In genomic region chr11:17158858-17159737, GRCm38 (mm10) we compare ENCODE assay signal across 8 mouse cellular contexts. TPM values are rescaled to one million over a fixed set of nuclear protein-coding genes. Genes with fewer than 3 reads are reported as not detected.
DNase-seq lines count a peak whose midpoint lies in the region; ATAC-seq lines count a peak whose summit lies in the region.

TSS of gene Ppp3r1 (plus strand) at chr11:17159263.

- peak; percentile 98 for DNase-seq in Muller cell, postnatal 12 days (ENCODE audit: inconsistent ontology term)
- peak; percentile 98 for DNase-seq in cerebellum, adult 9-11 months
- DNase-seq in frontal cortex, adult 2 months (ENCODE audit: extremely low spot score in 1 of 2, low spot score in 1 of 2), result peak; percentile 93 to 97
- DNase-seq in hindbrain, embryonic 11.5 days (ENCODE audit: low spot score), result peak; percentile 97
- peak; percentile 96 to 98 for DNase-seq in layer of hippocampus, postnatal 10 days (ENCODE audit: low spot score in 2 of 2)
- peak; percentile 98 for DNase-seq in lung, postnatal 10 days
- peak; percentile 98 for DNase-seq in ovary, postnatal 36 days (ENCODE audit: low spot score)
- peak; percentile 98 for DNase-seq in thymus, postnatal 25 days

- H3K27ac ChIP-seq in hindbrain, embryonic 11.5 days (ENCODE audit: low read depth, low read length), result peak within 1 kb of the TSS; percentile 93

- no peaks in the 10 kb centered on the region for H3K27me3 ChIP-seq in hindbrain, embryonic 11.5 days (ENCODE audit: control insufficient read depth, insufficient read depth, low read length)

- H3K9me3 ChIP-seq in hindbrain, embryonic 11.5 days (ENCODE audit: control insufficient read depth, low read length), result no peaks in the 10 kb centered on the region

- H3K4me1 ChIP-seq in hindbrain, embryonic 11.5 days (replicated peaks; ENCODE audit: control insufficient read depth, insufficient read depth, low read length), result no peaks in the 10 kb centered on the region

- H3K9ac ChIP-seq in hindbrain, embryonic 11.5 days (ENCODE audit: low read depth, low read length), result peak within 1 kb of the TSS; percentile 92

- under 1% methylated on average over 65 of the region's 89 CpGs for WGBS in hindbrain, embryonic 11.5 days

- peak within 1 kb of the TSS; percentile 87 for H3K4me3 ChIP-seq in hindbrain, embryonic 11.5 days (ENCODE audit: low read depth, low read length)

- peak; percentile 98 for ATAC-seq in hindbrain, embryonic 11.5 days (ENCODE audit: low FRiP score)

- H3K36me3 ChIP-seq in hindbrain, embryonic 11.5 days (ENCODE audit: control insufficient read depth, insufficient read depth, low read length), result no peaks in the 10 kb centered on the region

- peak within 1 kb of the TSS; percentile 50 for H3K4me2 ChIP-seq in hindbrain, embryonic 11.5 days (replicated peaks; ENCODE audit: low read depth, low read length)

RNA-seq across cellular contexts. Expression of gene Ppp3r1, which starts in this region (rescaled TPM):
- 411 and 441 TPM in 2 replicates for polyA plus RNA-seq in frontal cortex, adult 2 months (2012; rRNA removed)
- polyA plus RNA-seq in hindbrain, embryonic 11.5 days (2014; fragmentation: Nextera tagmentation; extraction: Ambion mirVana), result 110 and 118 TPM in 2 replicates
- 100 to 1,000 TPM; 423 to 437 TPM for total RNA-seq in layer of hippocampus, postnatal 10 days (2021)

Comparison
In these comparisons a context has a peak if more than half of its experiments do, and no peak if none do; other contexts are left out.
1. Peak in every context shown above with its lines: DNase-seq, ATAC-seq, H3K4me3 ChIP-seq and H3K27ac ChIP-seq.